Mouse (Mus musculus) testis, adult 2 months (tissue): ENCODE results near the gene Rhou.

Source experiments
- CTCF ChIP-seq: fragments of 200-500 bp; IDR thresholded peaks from 2 replicates; pipeline ENCODE4 v1.5.1; 2012; ENCODE audit warnings: low read depth, mild to moderate bottlenecking, inconsistent platforms, low read length, moderate library complexity; ENCODE audit not compliant: control insufficient read depth, insufficient read depth, insufficient replicate concordance
- POLR2A ChIP-seq: fragments of 200-500 bp; IDR thresholded peaks from 2 replicates; pipeline ENCODE4 v1.6.1; 2012; ENCODE audit warnings: low read depth, mild to moderate bottlenecking, inconsistent platforms, low read length, moderate library complexity; ENCODE audit not compliant: control insufficient read depth

DNA sequence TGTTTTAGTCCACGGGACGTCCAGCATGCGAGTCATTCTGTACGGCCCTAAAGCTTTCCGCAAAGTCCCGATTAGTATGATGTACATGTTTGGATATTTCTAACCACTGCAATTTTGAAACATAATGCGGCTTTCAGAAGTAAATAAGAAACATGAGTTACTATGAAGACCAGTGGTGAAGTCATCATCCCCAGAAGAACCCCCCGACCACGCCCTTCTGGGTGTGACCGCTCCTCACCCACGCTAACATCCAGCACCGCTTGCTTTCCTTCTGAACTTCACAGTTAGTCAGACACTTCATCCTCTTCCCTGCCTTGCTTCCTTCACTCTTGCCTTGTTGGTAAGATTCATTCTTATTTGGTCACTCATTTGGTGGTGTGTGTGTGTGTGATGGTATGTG is 4.2 kb upstream of the Rhou start:
- TF ChIP-seq POLR2A (no peak), CTCF (no peak)
